Mouse (Mus musculus): ENCODE measurements around the gene Galr2. TPM values are rescaled to one million over a fixed set of nuclear protein-coding genes. Genes with fewer than 3 reads are reported as not detected.
A peak's percentile ranks its signal among the peaks of the same experiment; 100 is the strongest.

Galr2 gene
- 13.1 and 15.3 TPM in 2 replicates for polyA plus RNA-seq (2012; rRNA removed)

DNA sequence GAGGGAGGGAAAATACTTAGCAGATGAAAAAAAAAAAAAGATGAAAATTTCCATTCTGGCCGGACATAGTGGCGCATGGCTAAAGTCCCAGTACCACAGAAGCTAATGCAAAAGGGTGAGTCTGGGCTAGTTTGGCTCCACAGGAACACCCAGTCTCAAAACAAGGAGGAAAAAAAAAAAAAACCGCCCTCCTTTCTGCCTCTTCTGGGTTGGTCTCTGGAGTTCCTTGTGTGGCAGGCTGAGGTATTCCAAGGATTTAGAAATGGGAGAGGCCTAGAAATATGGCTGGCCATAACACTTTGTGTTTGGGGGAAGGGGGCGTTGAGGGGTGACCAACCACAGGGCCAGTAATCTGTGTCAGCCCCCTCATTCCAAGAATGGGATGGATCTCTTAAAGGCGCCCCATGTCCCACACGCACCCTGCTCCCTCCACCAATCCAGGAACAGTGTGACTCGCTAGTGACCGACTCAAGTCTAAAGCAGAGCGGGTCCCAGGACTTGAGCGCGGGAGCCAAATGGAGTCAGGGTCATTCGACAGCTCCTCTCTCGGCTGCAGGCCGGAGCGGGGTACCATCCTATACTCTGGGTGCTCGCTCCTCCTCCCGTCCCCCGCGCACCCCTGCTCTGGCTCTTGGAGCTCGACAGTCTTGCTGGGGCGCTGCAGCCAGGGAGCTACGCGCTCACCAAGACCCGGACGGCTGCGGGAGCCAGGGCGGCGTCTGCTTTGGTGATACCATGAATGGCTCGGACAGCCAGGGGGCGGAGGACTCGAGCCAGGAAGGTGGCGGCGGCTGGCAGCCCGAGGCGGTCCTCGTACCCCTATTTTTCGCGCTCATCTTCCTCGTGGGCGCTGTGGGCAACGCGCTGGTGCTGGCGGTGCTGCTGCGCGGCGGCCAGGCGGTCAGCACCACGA lies at the start of gene Galr2:
Gene Galr2 (plus strand): TSS at position 189 of the 913 bp plus-strand sequence.
- no peak for DNase-seq (ENCODE audit: low read depth, low spot score)
- WGBS: 11% methylated on average over 48 of the region's 48 CpGs

DNA sequence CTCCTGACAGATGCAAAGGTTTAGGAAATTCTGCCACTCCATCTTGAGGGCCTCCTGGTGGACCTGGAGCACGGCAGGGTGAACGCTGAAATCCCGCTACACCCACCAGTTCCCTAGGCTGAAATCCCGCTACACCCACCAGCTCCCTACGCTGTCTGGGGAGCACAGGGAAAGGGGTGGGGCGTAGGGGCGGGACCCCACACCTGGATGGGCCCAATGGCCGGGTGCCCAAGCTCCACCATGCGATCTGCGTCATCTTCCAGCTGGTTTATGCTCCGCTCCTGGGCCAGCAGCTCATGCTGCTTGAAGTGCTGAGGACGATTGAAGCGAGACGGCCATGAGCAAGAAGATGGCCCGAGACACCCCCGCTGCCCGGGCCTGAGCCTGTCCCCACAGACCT lies 48.3 kb upstream of the Galr2 start:
- WGBS: 73% methylated on average over 17 of the region's 17 CpGs
- DNase-seq (ENCODE audit: low read depth, low spot score): no peak

DNA sequence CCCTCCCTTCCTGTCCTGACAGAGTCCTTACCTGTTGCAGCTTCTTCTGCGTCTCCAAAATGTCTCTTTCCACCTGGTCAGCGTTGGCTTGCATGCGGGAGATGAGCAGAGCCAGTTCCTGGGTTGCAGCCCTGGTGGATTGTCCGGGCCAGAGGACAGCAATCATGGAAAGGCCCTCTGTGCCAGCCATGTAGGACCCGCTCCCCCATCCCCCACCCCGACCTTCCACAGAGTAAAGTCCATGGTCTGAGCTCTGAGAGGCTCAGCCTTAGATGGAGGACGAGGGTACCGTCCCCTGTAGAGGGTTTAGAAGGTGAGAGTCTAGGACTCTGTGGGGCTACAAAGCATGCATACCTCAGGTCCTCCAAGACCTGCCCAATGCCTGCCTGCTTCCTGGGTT lies 45.8 kb upstream of the Galr2 start:
- WGBS: 94% methylated on average over 8 of the region's 8 CpGs
- no peak for DNase-seq (ENCODE audit: low read depth, low spot score)

DNA sequence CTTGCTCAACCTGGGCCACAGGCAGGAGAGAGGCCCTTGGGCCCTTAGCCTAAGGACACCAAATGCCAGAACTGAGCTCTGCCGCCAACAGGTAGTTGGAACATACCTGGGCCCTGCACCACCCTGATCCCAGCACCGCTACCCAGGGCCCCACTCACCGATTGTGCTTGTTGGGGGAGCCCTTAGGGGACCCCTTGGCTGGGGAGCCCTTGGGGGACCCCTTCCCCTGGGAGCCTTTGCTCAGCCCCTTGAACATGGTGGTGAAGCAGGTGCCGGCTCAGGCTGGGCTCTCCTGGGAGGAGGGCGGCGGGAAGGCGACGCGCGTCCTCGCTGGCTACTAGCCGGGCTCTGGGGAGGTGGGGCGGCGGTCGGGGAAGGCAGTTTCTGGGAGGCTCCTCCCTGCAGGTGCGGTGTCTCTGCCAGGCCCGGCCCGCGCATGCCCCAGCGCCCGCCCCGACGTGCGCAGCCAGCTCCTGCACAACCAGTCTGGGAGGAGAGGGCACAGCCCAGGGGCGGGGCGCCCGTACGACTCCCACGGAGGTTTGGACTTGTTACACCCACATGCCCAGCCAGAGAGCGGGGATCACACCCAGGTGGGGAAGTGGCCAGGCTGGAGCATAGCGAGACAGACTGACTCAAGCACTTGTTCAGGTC lies 42.9 kb upstream of the Galr2 start, which contains the start of gene Evpl:
Gene Evpl (minus strand): TSS at position 336 of the 654 bp plus-strand sequence.
- 7% methylated on average over 31 of the region's 31 CpGs for WGBS
- peak; percentile 73 for DNase-seq (ENCODE audit: low read depth, low spot score)

DNA sequence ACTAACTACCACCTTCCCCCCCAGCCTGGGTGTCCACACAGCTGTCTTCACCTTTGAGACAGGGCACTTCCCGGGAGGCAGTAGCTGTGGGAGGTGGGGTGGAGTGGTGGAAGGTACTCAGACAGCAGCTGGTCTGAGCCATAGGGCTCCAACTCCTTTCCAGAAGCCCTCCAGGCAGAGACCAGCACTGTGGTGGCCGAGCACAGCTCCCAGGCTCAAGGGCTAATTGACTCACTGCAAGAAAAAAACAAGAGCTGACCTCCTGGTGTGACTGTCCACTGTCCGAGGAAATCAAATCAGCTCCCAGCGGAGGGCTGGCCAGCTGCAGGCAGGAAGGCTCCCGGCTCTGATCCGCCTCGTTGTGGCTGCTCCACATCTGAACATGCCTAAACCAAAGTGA lies 40.9 kb upstream of the Galr2 start:
- DNase-seq (ENCODE audit: low read depth, low spot score): no peak

DNA sequence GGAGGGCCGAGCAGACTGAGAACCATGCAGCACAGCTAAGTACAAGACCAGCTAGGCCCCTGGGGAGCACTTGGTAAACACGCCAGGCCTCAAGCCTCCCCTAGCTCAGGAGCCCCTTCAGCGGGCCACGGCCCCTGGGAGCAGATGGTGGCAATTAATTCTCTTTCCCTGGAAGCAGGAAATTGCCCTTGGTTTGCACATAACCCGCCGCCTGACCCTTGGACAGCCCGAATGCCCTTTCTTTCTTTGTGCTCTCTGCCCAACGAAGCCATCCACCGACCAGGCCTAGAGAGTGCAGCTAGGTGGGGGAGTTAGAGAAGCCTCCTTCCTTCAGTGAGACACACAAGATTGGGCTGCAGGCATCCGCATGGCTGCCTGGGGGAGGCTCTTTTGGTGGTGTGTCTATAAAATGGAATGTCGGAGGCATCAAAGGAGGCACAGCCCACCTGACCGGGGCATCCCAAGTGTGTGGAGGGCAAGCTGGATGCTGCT lies 38.9 kb upstream of the Galr2 start:
- 40% methylated on average over 12 of the region's 12 CpGs for WGBS
- no peak for DNase-seq (ENCODE audit: low read depth, low spot score)

More for the DNA sequence above, 40.9 kb upstream of the Galr2 start:
- 75% methylated on average over 7 of the region's 7 CpGs for WGBS

DNA sequence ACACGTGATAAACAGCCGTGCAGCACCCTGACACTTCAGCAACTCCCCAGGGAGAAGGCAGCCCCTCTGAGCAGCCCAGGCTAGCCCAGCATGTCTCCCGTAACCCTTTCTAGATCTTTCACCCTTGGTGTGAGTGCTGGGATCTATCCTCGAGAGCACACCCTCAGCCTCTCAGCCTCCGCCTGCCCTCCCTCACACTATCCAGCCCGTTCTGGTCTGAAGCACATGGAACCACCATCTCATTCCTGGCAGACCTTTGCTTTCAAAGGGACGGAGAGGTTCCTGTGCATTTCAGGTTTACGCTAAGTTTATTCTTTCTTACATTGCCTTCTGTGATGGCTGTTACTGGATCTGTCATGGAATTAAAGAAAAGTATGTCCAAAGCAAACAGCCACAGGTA lies 36.2 kb upstream of the Galr2 start:
- no peak for DNase-seq (ENCODE audit: low read depth, low spot score)
- WGBS: 85% methylated on average over 8 of the region's 8 CpGs

DNA sequence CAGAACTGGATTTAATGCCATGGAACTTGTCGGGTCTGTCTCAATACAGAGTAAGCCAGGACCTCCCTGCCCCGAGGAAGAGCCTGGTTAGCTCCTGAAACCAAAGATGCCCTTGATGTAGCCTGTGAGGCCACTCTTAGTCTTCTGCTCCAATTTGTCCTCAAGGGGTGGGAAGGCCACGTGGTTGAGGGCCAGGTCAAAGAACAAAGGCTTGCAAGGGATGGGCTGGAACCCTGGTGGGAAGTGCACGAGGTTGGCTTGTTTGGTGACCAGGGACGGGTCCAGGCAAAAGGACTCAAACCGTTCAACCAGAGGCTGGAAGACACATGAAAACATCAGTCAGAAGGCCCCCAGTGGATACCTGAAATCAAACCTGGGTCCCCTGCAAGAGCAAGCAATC lies 35.1 kb upstream of the Galr2 start:
- 76% methylated on average over 6 of the region's 6 CpGs for WGBS
- no peak for DNase-seq (ENCODE audit: low read depth, low spot score)

DNA sequence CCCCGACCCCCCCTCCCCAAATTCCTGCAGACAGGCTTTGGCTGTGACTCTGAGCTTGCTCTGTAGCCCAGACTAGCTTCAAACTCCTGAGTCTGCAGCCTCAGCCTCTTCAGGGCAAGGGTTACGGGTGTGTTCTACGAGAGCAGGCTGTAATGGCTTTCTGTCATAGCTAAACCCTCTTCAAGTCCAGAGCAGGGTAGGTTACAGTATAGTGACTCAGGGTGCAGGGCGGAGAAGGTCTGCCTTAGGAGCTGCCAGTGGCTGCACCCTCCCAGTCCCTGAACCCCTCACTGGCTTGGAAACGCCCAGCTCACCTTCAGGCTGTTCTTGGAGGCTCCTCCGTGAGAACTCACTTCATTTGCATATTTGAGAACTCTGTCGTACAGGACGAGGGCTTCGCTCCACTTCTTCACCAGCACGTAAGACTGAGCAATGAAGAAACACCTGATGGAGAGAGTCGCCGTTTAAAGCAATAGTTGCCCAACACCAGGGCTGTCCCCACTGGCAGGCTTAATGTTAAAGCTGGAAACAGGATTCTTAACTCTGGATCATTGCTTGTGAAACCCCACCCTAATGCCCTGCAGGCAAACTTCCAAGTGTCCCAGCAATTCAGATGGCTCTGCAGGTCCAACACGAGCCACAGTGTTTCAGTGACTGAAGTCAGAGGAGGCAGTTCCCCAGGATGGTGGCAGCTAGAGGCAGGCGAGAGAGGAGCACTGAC lies 33.1 kb upstream of the Galr2 start:
- 41% methylated on average over 14 of the region's 14 CpGs for WGBS
- peak; percentile 44 for DNase-seq (ENCODE audit: low read depth, low spot score)

DNA sequence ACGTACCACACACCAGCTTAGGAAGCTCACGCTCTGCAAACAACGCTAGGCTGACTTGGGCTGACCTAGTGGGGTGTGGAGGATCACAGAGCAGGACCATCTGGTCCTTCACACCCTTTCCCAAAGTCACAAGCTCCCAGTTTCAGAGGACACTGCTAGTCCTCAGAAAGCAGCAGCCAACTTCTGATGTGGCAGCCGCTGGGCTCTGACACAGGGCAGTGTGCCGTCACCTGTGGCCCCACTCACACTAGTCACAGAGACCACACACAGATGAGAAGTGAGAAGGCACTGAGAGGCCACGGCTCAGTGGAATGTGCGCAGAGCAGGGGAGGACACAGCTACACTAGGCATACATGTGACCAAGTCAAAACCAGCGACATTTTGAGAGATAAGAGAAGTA lies 29.8 kb upstream of the Galr2 start:
- DNase-seq (ENCODE audit: low read depth, low spot score): no peak
- WGBS: 93% methylated on average over 8 of the region's 8 CpGs

DNA sequence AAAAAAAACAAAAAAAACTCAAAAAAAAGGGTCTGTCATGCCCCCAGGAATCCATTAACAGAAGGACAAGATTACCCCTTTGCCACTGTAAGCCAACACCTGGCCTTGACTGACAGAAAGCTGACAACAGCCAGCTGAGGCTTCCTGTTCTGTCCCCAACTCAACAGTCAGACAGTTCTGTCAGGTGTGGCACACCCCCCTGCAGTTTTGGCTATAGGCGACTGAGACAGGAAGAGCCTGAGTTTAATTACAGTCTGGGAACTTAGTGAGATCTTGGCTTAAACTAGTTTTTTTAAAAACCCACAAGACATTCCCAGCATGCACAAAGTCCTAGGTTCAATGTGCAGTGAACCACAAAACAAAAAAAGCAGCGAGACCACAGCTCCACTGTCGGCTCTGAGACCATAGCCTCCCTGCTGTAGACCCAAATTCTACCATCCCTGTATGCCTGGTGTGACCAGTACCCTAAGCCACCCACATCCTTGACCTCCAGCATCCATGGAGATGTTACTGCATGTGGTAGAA lies 27.6 kb upstream of the Galr2 start:
- WGBS: 82% methylated on average over 3 of the region's 3 CpGs
- no peak for DNase-seq (ENCODE audit: low read depth, low spot score)

DNA sequence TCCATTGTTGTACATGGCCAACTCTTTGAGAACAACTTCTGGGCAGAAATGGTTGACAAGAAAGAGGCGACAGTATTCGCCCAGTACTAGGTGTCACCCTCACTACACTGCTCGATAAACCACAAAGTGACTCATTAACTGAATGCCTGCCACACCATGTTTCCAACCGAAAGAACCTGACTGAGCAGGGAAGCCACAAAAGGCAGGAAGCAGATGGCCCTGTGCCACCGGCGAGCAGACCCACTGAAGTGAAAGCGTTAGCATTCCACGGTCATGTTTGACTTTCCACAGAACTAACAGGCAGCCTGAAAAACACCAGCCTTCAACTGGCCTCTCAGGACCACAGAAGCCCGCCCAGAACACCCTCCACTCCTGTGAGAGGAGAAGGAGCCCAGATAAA lies 26.1 kb upstream of the Galr2 start:
- 47% methylated on average over 9 of the region's 9 CpGs for WGBS
- DNase-seq (ENCODE audit: low read depth, low spot score): no peak

DNA sequence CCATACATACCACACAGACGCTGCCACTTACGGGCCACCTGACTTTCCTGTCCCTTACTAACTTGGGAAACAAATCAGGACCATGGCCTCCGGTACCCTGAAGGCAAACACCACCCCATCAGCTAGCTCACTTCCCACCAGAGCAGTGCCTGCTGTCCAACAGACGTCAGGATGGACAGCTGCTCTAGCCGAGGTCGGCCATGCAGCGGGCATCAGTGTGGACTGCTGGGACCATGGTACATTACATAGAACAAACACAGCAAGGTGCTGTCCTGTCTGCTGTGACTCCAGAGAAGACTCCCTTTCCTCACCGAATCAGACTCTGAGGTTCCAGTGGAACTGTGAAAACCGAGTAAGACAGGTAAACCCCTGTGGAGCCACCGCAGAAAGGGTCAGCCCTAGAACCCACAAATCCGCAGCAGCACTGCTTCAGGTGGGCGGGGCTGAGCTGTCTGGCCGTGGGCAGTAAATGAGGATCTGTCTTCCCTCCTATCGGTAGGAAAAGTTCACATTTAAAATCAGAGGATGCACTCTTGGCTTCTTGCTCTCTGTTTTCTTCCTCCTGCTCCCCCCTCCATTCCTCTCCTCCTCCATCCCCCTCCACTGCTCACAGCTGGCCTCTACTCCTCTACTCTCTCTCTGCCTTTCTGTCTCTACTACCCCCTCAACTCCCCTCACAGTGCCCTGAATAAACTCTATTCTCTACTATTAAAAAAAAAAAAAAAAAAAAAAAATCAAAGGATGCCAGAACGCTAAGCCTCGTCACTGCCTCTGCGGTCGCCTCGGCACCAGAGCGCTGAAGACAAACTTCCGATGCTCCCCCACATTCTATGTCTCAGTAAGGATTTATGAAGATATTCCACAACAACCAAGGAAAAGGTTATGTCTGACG lies 25.4 kb upstream of the Galr2 start:
- 76% methylated on average over 22 of the region's 22 CpGs for WGBS
- no peak for DNase-seq (ENCODE audit: low read depth, low spot score)

DNA sequence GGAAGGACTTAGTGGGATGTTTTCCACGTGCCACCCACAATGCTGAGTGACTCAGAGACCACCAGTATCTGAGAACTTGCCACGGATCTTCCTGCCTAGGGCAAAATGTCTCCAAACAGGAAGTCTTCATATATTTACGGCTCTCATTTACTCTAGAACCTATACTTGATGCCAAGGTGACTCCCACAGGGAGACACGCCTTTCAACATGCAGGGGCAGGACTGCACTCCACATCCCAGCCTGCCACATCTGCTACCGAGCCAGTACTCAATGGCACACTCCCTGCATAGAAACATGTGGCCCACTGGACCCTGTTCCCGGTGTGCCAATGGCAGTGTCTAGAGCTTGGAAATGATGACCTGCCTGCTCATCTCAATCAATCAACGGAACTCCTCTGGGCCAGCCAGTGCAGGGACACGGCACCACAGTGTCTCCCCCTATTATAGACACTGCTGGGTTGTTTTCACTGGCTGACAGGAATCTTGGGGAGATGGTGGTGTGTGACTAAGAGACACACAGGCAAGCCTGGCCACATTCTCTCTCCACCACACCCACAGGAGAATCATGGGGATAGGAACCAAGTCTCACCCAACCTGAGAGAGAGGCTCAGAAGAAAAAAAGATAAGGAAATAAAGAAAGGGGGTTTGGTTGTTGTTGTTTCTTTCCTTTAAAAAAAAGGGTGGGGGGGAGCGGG lies 24.6 kb upstream of the Galr2 start:
- WGBS: 62% methylated on average over 9 of the region's 9 CpGs
- DNase-seq (ENCODE audit: low read depth, low spot score): no peak

DNA sequence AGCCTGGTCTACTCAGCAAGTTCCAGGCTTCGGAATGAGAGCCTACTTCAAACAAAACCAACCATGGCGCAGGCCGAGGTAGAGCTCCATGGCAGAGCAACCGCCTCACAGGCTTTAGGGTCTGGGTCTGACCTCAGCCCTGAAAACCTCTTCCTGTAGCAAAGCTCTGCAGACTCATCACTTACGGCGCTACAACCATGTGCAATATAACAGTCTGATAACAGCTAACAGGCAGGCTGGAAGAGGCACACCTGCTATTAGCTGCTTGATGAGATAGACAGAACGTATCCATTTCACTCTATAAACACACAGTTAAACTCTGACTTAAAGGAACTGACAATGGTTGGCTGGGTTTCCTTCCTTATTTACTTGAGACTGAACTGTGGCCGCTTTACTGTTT lies 21.3 kb upstream of the Galr2 start:
- 62% methylated on average over 8 of the region's 8 CpGs for WGBS
- DNase-seq (ENCODE audit: low read depth, low spot score): no peak

DNA sequence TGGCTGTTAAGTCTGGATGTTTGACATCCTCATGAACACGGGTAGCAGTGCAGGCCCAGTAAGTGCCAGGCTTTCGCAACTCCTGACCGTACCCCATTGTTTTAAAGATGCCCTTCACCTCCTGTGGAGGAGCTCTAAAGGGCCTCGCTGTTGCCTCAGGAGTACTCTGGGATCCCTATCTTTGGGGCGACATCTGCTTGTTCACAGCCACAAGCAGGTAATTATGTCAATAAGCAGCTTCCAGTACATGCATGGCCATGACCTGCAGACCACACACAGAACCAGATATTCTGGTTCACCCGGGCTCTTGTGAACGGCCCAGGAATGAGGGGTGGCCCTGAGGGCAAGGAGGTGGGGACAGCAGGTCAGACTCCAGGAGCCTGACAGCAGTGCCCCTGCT lies 20.5 kb upstream of the Galr2 start:
- 68% methylated on average over 7 of the region's 7 CpGs for WGBS
- DNase-seq (ENCODE audit: low read depth, low spot score): no peak

DNA sequence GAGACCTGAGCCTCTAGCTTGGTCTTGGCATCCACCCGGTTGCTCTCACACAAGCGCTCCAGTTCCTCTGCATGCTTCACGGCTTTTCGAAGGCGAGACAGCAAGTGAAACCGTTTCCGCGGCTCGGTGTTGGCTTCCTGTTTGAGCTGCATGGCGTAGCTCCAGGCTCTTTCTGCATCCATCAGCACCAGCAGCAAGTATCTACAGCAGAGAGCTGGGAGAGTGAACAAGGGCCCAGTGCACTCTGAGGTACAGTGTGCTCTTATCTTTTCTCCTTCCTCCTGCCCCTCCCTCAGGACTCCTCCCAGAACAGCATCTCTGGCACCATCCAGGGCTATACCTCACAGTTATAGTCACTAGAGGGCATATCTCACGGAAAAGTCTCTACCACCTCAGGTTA lies 15.4 kb upstream of the Galr2 start:
- no peak for DNase-seq (ENCODE audit: low read depth, low spot score)
- 74% methylated on average over 11 of the region's 11 CpGs for WGBS

DNA sequence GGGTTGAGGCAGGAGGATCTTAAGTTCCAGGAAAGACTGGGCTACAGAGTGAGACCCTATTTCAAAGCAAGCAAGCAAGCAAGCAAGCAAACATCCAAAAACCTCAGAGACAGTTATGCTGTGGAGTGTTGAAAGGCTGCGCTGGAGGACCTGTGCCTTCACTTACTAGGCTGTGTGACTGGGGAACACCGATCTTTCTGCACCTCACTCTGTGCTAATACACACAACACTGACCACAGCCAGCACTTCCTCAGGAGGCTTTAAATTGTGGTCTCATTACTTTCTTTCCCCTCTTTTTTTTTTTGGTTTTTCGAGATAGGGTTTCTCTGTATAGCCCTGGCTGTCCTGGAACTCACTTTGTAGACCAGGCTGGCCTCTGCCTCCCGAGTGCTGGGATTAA lies 14.9 kb upstream of the Galr2 start:
- DNase-seq (ENCODE audit: low read depth, low spot score): no peak
- 89% methylated on average over 4 of the region's 4 CpGs for WGBS
